Mouse (Mus musculus) neural tube, embryonic 11.5 days (tissue): Measurements from ENCODE around the gene Hsp90ab1. TPM values are rescaled to one million over a fixed set of nuclear protein-coding genes. Genes with fewer than 3 reads are reported as not detected.

Experiments used
- ATAC-seq: fragments of 200-750 bp; cut with Nextera tagmentation; 2 replicates; pipeline ENCODE4 v1.8.0; 2017; ENCODE audit warnings: moderate number of reproducible peaks, mild to moderate bottlenecking, moderate TSS enrichment, moderate library complexity; ENCODE audit not compliant: insufficient read depth, low FRiP score, low TSS enrichment
- DNase-seq: peaks from one replicate; pipeline ENCODE4 v3.0.0-alpha.2; 2015; ENCODE audit warnings: low spot score
- H3K27ac ChIP-seq: fragments of 300-500 bp; sonication (generic); 2 replicates; pipeline ENCODE4 v1.5.1; 2014; ENCODE audit warnings: low read depth, mild to moderate bottlenecking, low read length
- H3K27me3 ChIP-seq: fragments of 300-500 bp; sonication (generic); 2 replicates; pipeline ENCODE4 v1.6.1; 2014; ENCODE audit warnings: mild to moderate bottlenecking, low read length, mixed read lengths; ENCODE audit not compliant: control insufficient read depth, insufficient read depth
- H3K36me3 ChIP-seq: fragments of 300-500 bp; sonication (generic); 2 replicates; pipeline ENCODE4 v1.6.1; 2014; ENCODE audit warnings: mild to moderate bottlenecking, low read length, moderate library complexity, mixed read lengths; ENCODE audit not compliant: control insufficient read depth, insufficient read depth
- H3K4me1 ChIP-seq: fragments of 300-500 bp; sonication (generic); 2 replicates; pipeline ENCODE4 v1.6.1; 2014; ENCODE audit warnings: low read length, mixed read lengths; ENCODE audit not compliant: control insufficient read depth, insufficient read depth
- H3K4me2 ChIP-seq: fragments of 300-500 bp; sonication (generic); 2 replicates; pipeline ENCODE4 v1.6.1; 2014; ENCODE audit warnings: low read depth, mild to moderate bottlenecking, moderate library complexity
- H3K4me3 ChIP-seq: fragments of 300-500 bp; sonication (generic); 2 replicates; pipeline ENCODE4 v1.5.1; 2014; ENCODE audit warnings: low read depth, low read length
- H3K9ac ChIP-seq: fragments of 300-500 bp; sonication (generic); 2 replicates; pipeline ENCODE4 v1.6.1; 2014; ENCODE audit warnings: mild to moderate bottlenecking, low read length
- H3K9me3 ChIP-seq: fragments of 300-500 bp; sonication (generic); 2 replicates; pipeline ENCODE4 v1.6.1; 2016; ENCODE audit warnings: low read length; ENCODE audit not compliant: control insufficient read depth
- WGBS: fragments of 180-500 bp; shearing (Covaris S2); extraction: QIAGEN DNeasy Blood & Tissue Kit; methylation state at CpG from one replicate; pipeline ENCODE4 v1.1.7; 2014; 5-methylcytosine and 5-hydroxymethylcytosine counted together
- polyA plus RNA-seq: library from polyadenylated mRNA; unstranded; fragments of >200 nt; fragmentation: Nextera tagmentation; extraction: Ambion mirVana; gene quantifications from 2 replicates; pipeline ENCODE4 v1.2.1, GENCODE M21; 2014

The Hsp90ab1 gene
- polyA plus RNA-seq, 1 experiment from 2014 or later: 1,823 TPM

DNA sequence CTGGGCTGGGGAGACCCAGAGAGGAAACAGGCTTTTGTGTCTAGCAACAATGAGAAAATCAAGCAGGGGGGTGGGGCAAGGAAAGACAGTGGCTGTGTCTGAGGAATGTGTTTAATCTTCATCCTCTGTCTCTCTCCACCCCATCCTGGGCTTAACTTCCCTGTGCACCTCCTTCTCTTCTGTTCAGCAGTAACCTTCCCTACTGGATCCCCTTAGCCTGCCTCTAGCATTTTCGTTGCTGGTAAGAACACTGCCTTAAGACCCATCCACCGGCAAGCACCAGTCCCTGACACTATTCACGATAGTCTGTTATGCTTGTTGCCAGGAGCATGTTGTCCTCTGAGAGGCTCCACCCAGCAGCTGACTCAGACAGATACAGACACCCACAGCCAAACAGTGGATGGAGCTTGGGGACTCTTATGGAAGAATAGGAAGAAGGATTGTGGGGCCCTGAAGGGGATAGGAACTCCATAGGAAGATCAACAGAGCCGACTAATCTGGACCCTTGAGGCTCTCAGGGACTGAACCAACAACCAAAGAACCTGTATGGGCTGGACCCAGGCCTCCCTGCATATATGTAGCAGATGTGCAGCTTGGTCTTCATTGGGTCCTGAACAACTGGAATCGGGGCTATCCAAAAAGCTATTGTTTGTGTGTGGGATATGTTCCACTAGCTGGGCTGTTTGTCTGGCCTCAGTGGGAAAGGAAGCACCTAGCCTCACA, 37.2 kb upstream of the Hsp90ab1 start:
- DNase-seq: no peak

DNA sequence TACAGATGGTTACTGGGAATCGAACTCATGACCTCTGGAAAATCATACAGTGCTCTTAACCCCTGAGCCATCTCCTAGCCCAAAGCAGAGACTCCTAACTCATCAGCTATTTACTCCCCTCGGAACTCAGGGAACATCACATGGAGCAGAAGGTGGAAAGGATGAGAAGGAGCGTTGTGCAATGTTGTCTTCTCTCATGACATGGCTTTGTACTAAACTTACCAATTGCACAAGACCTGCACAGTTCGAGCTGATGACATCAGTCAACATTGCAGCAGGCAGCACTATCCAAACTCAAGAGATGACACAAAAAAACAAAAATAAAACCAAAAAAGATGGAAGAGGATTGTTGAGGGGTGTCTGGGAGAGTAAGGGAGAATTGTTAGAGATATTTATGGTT, 35.3 kb upstream of the Hsp90ab1 start:
- H3K27ac ChIP-seq: no peak overlapping the region
- no peak overlapping the region for H3K4me2 ChIP-seq
- no peak for DNase-seq
- no peak for ATAC-seq
- H3K9me3 ChIP-seq: no peaks in the 10 kb centered on the region
- no peaks in the 10 kb centered on the region for H3K27me3 ChIP-seq
- H3K9ac ChIP-seq: no peak overlapping the region
- H3K4me1 ChIP-seq: no peaks in the 10 kb centered on the region
- H3K36me3 ChIP-seq: no peaks in the 10 kb centered on the region
- WGBS: 92% methylated on average over 4 of the region's 4 CpGs
- no peak overlapping the region for H3K4me3 ChIP-seq

More for the DNA sequence above, 37.2 kb upstream of the Hsp90ab1 start:
- Histone ChIP-seq H3K9ac (no peak overlapping the region), H3K36me3 (no peaks in the 10 kb centered on the region), H3K4me1 (no peaks in the 10 kb centered on the region), H3K9me3 (no peaks in the 10 kb centered on the region), H3K4me2 (no peak overlapping the region), H3K27ac (no peak overlapping the region), H3K4me3 (no peak overlapping the region), H3K27me3 (no peaks in the 10 kb centered on the region)
- ATAC-seq: no peak
- WGBS: 48% methylated on average over 5 of the region's 5 CpGs

DNA sequence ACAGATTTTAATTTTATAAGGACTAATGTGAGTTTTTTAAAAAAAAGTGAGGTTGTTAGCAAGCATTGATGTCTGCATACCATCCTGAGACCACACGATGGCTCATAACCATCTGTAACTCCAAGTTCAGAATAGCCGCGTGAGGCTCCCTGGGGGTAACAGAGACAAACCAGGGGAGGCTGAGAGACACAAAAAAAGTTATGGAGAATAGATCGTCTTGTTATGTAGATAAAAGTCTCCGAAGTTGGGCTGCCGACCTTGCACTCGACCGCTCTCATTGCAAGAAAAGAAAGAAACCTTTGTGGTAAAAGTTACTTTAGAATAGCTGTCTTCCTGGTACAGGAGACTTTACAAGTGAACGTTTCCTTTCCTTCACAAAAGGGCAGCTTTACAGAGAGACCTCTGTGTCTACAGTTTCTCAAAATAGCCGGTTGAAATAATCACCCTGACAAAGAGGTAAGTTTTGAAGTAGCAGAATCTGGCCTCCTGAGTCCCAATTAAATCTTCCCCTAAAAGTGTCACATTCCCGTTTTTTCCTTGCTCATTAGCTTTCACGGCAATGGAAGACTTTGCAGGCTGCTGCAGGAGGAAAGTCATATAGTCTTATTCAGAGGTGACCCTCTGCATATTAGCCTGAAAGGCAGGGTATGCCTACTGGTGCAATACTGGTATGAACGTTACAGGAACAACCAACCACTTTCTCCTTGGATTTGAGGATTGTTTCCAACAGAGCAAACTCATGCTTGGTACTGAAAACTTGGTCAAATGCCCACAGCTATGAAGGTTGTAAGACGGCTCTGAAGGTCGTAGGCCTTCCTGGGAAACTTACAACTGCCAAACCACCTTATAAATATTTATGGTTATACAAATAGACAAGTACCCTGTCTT, 34.2 kb upstream of the Hsp90ab1 start:
- ATAC-seq: no peak
- no peaks in the 10 kb centered on the region; the same call in 1 of the 2 replicates for H3K27me3 ChIP-seq
- no peaks in the 10 kb centered on the region for H3K9me3 ChIP-seq
- H3K27ac ChIP-seq: no peak overlapping the region
- H3K4me2 ChIP-seq: no peak overlapping the region
- no peak for DNase-seq
- H3K36me3 ChIP-seq: no peaks in the 10 kb centered on the region
- H3K4me1 ChIP-seq: no peaks in the 10 kb centered on the region
- no peak overlapping the region for H3K4me3 ChIP-seq
- WGBS: 82% methylated on average over 15 of the region's 15 CpGs
- no peak overlapping the region for H3K9ac ChIP-seq

DNA sequence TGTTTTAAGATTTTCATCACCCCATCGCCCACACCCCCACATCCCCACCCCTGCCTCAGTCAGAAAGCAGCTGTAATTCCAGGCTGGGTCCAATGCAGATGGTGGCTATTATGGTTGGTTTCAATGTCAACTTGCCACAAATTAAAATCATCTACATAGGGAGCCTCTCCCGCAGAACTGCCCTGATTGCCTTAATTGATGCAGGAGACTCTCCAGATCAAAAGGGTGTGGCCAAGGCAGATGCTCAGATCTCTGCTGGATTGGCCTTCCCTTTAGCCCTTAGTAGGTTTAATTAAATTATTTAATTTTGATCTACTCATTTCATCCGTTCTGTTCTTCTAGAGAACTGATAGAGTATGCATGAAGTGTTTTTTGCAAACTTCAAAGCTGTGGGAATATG, 29.9 kb upstream of the Hsp90ab1 start:
- ATAC-seq (no peak), DNase-seq (no peak)
- Histone ChIP-seq H3K36me3 (no peaks in the 10 kb centered on the region), H3K4me3 (no peak overlapping the region), H3K27ac (no peak overlapping the region), H3K4me2 (no peak overlapping the region), H3K9me3 (no peaks in the 10 kb centered on the region), H3K27me3 (peaks cover 20% of the 10 kb centered on the region), H3K4me1 (peaks cover 15% of the 10 kb centered on the region; the same call in 1 of the 2 replicates), H3K9ac (no peak overlapping the region)
- WGBS: 80% methylated on average over 3 of the region's 3 CpGs

DNA sequence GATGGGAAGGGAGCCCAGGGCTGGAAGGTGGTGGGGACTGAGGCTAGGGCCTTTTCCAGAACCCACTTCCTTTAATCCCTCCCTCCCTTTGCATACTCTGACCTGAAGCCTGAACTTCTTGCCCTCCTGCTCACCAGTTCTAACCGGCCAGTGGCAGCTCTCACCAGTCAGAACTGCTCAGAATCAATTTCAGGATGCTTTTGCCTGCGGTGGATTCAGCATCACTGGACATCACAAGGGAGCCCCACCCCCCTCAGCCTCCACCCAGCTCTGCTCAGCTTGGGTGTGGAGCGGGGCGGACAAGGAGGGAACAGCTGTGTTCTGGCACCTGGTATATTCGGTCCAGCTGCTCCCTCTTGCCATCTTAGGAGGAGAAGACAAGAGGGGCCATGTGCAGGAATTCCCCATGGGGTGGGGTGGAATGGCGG, 28.8 kb upstream of the Hsp90ab1 start, which contains the start of gene Mymx:
Mymx (minus strand) TSS at position 226 of the 428 bp plus-strand sequence.
- H3K27ac ChIP-seq: no peak within 1 kb of the TSS
- no peaks in the 10 kb centered on the region for H3K9me3 ChIP-seq
- H3K4me3 ChIP-seq: no peak within 1 kb of the TSS
- ATAC-seq (0 out of 2 replicates have a peak, but pooled peaks have one; percentile 38), DNase-seq (peak; percentile 43)
- H3K4me2 ChIP-seq: peak within 1 kb of the TSS; percentile 7; the same call in 1 of the 2 replicates
- no peaks in the 10 kb centered on the region for H3K36me3 ChIP-seq
- WGBS: 40% methylated on average over 6 of the region's 6 CpGs
- H3K27me3 ChIP-seq: peaks cover 20% of the 10 kb centered on the region
- 0 out of 2 replicates have a peak within 1 kb of the TSS, but pooled peaks have one; percentile 24 for H3K9ac ChIP-seq
- peaks cover 15% of the 10 kb centered on the region for H3K4me1 ChIP-seq

DNA sequence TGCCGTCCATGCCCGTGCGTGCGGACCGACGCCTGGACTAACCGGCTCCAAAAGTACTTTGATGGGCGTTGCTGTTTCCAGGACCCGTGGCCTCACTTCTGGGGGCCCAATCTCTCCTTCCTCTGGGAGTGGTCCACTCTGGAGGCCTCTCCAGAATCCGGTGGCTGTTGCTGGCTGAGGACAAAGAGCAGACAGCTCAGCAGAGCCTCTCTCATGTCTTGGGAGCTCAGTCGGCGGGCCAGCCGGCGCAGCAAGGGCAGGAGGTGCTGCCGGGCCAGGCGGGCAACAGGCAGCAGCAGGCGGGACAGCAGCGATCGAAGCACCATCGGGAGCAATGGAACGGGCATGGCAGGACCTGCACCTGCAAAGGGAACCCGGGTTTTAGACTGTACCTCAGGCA, 28.3 kb upstream of the Hsp90ab1 start:
- Histone ChIP-seq H3K4me1 (peaks cover 18% of the 10 kb centered on the region), H3K9me3 (no peaks in the 10 kb centered on the region), H3K36me3 (no peaks in the 10 kb centered on the region), H3K4me2 (peak overlapping the region; percentile 7; the same call in 1 of the 2 replicates), H3K4me3 (no peak overlapping the region), H3K9ac (0 out of 2 replicates have a peak overlapping the region, but pooled peaks have one; percentile 24), H3K27ac (no peak overlapping the region), H3K27me3 (peaks cover 22% of the 10 kb centered on the region)
- ATAC-seq: no peak
- peak; percentile 19 for DNase-seq
- 12% methylated on average over 22 of the region's 22 CpGs for WGBS

DNA sequence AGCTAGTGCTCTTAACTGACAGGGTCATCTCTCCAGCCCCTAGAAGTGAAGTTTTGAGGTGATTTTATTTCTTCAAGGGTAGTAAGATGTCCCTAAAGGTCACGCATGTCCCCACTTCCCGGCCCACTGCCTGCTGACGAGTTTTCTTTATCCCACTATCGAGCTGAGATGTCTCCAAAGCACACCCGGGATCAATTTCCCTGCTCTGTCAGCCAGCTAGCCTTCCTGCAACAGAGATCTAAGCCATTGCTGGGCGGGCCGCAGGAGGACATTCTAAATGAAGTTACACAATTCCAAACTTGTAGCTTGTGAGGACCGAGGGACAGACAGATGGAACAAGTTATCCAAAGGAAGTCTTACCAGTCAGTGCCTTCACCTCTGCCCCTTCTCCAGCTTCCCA, 27.2 kb upstream of the Hsp90ab1 start:
- peaks cover 27% of the 10 kb centered on the region for H3K27me3 ChIP-seq

DNA sequence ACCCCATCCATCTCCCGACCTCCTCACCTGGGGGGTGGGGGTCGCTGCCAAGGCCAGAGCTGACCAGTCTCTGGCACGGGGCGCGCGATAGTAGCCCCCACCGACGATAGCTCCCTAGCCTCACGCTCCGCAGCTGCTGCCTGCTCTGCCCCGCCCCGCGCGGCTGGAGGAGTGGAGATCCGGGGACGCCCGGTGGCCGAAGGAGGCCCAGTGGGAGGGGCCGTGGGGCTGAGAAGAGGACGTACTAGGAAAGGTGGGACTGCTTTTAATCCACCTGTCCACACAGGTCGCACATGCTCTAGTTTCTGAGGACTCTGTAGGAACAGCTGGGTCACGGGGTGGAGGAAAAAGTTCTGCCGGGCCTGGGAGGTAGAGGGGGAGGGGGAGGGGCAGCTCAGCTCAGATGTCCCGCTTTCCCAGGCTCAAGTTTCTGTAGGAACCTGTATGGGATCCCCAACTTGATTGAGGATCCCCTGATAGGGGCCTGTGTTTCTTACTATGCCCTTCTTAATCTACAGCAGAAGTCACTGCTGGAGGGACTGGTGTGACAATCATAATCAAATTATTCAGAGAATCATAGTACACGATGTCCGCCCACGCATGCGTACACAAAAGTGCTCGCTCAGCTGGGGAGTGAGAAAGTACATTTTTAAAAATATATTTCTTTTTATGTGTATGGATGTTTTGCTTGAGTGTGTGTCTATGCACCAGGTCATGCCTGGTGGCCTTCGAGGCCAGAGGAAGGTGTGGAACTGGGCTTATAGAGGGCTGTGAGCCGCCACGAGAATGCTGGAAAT, 26.6 kb upstream of the Hsp90ab1 start, which contains the start of gene Slc29a1:
Slc29a1 (minus strand) TSS at position 161 of the 797 bp plus-strand sequence.
- Histone ChIP-seq H3K4me2 (peak within 1 kb of the TSS; percentile 57), H3K4me3 (peak within 1 kb of the TSS; percentile 25), H3K4me1 (peaks cover 32% of the 10 kb centered on the region), H3K36me3 (no peaks in the 10 kb centered on the region), H3K9me3 (no peaks in the 10 kb centered on the region), H3K9ac (peak within 1 kb of the TSS; percentile 44), H3K27ac (no peak within 1 kb of the TSS), H3K27me3 (peaks cover 27% of the 10 kb centered on the region)
- peak; percentile 64 for DNase-seq
- 18% methylated on average over 32 of the region's 32 CpGs for WGBS
- no peak for ATAC-seq

More for the DNA sequence above, 27.2 kb upstream of the Hsp90ab1 start:
- H3K4me3 ChIP-seq: no peak overlapping the region
- no peak for ATAC-seq
- H3K4me2 ChIP-seq: no peak overlapping the region
- H3K36me3 ChIP-seq: no peaks in the 10 kb centered on the region
- DNase-seq: no peak
- H3K9ac ChIP-seq: no peak overlapping the region
- H3K4me1 ChIP-seq: peaks cover 26% of the 10 kb centered on the region
- 62% methylated on average over 8 of the region's 8 CpGs for WGBS
- no peak overlapping the region for H3K27ac ChIP-seq
- no peaks in the 10 kb centered on the region for H3K9me3 ChIP-seq
